Mouse (Mus musculus) telencephalon, adult 2 months (tissue): ENCODE data around the gene Cnga1.

Source experiments
- DNase-seq: peaks from one replicate; pipeline ENCODE4 v3.0.0-alpha.2; 2011; ENCODE audit warnings: low read depth, low spot score

Gene Cnga1

GRCm38 (mm10) chr5:72644175-72644574 is at the start of gene Cnga1:
Gene Cnga1, minus strand, starts transcription at chr5:72644275.
- DNase-seq: no peak

GRCm38 (mm10) chr5:72690516-72690915 is 46.4 kb upstream of the Cnga1 start:
- DNase-seq: no peak

GRCm38 (mm10) chr5:72689556-72689955 is 45.5 kb upstream of the Cnga1 start:
- no peak for DNase-seq

- no peak for DNase-seq
Measured at GRCm38 (mm10) chr5:72681451-72681850, 37.4 kb upstream of the Cnga1 start.

GRCm38 (mm10) chr5:72674994-72675542 is 31.0 kb upstream of the Cnga1 start:
- no peak for DNase-seq

GRCm38 (mm10) chr5:72671017-72671699 is 27.1 kb upstream of the Cnga1 start:
- no peak for DNase-seq

- no peak for DNase-seq
Measured at GRCm38 (mm10) chr5:72668351-72668750, 24.3 kb upstream of the Cnga1 start.

- no peak for DNase-seq
Measured at GRCm38 (mm10) chr5:72666428-72666827, 22.4 kb upstream of the Cnga1 start.

- no peak for DNase-seq
Measured at GRCm38 (mm10) chr5:72665281-72665680, 21.2 kb upstream of the Cnga1 start.

- DNase-seq: no peak
Measured at GRCm38 (mm10) chr5:72664854-72665253, 20.8 kb upstream of the Cnga1 start.

GRCm38 (mm10) chr5:72664126-72664525 is 20.1 kb upstream of the Cnga1 start:
- DNase-seq: no peak

GRCm38 (mm10) chr5:72661051-72661781 is 17.1 kb upstream of the Cnga1 start:
- DNase-seq: no peak

- DNase-seq: no peak
Measured at GRCm38 (mm10) chr5:72658375-72658774, 14.3 kb upstream of the Cnga1 start.

- no peak for DNase-seq
Measured at GRCm38 (mm10) chr5:72656270-72656791, 12.3 kb upstream of the Cnga1 start.

GRCm38 (mm10) chr5:72653068-72653674 is 9.1 kb upstream of the Cnga1 start:
- DNase-seq: no peak

GRCm38 (mm10) chr5:72648987-72649735 is 5.1 kb upstream of the Cnga1 start:
- DNase-seq: no peak

GRCm38 (mm10) chr5:72647958-72648595 is 4.0 kb upstream of the Cnga1 start:
- no peak for DNase-seq

GRCm38 (mm10) chr5:72647418-72647907 is 3.4 kb upstream of the Cnga1 start, which contains the start of gene Nipal1:
Gene Nipal1, plus strand, starts transcription at chr5:72647795.
- no peak for DNase-seq

- no peak for DNase-seq
Measured at GRCm38 (mm10) chr5:72646996-72647395, 2.9 kb upstream of the Cnga1 start.

- DNase-seq: no peak
Measured at GRCm38 (mm10) chr5:72646131-72646530, 2.1 kb upstream of the Cnga1 start.

- DNase-seq: no peak
Measured at GRCm38 (mm10) chr5:72643655-72644054, 420 bp downstream of the Cnga1 start.
